Mouse (Mus musculus) MEL (cell line): ENCODE results near the gene H2-Eb1. TPM values are rescaled to one million over a fixed set of nuclear protein-coding genes. Genes with fewer than 3 reads are reported as not detected.

Experiments
- DNase-seq: peaks from one replicate; pipeline ENCODE4 v3.0.0; 2011; ENCODE audit warnings: low read depth, low spot score
- H3K27ac ChIP-seq: 2 replicates; pipeline ENCODE4 v1.5.1; 2012; ENCODE audit warnings: low read depth, mild to moderate bottlenecking, control low read depth, low read length, moderate library complexity; ENCODE audit not compliant: control insufficient read depth
- H3K27me3 ChIP-seq, 2 experiments: fragments of 150-350 bp in 1 of 2; sonication (generic) in 1 of 2; 2 replicates each; pipeline ENCODE4 v1.6.1; 2012; ENCODE audit warnings: low read length in 2 of 2, mild to moderate bottlenecking in 2 of 2, improper control_type of control experiment in 1 of 2, moderate library complexity in 1 of 2; ENCODE audit not compliant: insufficient read depth in 2 of 2, control insufficient read depth in 1 of 2
- H3K36me3 ChIP-seq, 2 experiments: 2 replicates each; pipeline ENCODE4 v1.6.1; 2012 to 2014; ENCODE audit warnings: low read length in 2 of 2, improper control_type of control experiment in 1 of 2, inconsistent platforms in 1 of 2, mild to moderate bottlenecking in 1 of 2; ENCODE audit not compliant: insufficient read depth in 2 of 2, control insufficient read depth in 1 of 2
- H3K4me1 ChIP-seq, 2 experiments: fragments of 150-350 bp in 1 of 2; sonication (generic) in 1 of 2; 2 replicates each; pipeline ENCODE4 v1.6.1; 2012; ENCODE audit warnings: low read length in 2 of 2, improper control_type of control experiment in 1 of 2, mild to moderate bottlenecking in 1 of 2; ENCODE audit not compliant: insufficient read depth in 2 of 2, control insufficient read depth in 1 of 2
- H3K4me3 ChIP-seq, 2 experiments: fragments of 150-350 bp in 1 of 2; sonication (generic) in 1 of 2; 2 replicates each; pipeline ENCODE4 v1.5.1; 2012; ENCODE audit warnings: low read depth in 2 of 2, low read length in 2 of 2, mild to moderate bottlenecking in 2 of 2, moderate library complexity in 2 of 2, control low read depth in 1 of 2, improper control_type of control experiment in 1 of 2; ENCODE audit not compliant: control insufficient read depth in 1 of 2, insufficient read depth in 1 of 2
- H3K79me2 ChIP-seq: 2 replicates; pipeline ENCODE4 v1.6.1; 2012; ENCODE audit warnings: mild to moderate bottlenecking, low read length, moderate library complexity; ENCODE audit not compliant: control insufficient read depth, poor library complexity, insufficient read depth
- H3K9ac ChIP-seq: 2 replicates; pipeline ENCODE4 v1.6.1; 2012; ENCODE audit warnings: low read depth, mild to moderate bottlenecking, control low read depth, low read length, moderate library complexity; ENCODE audit not compliant: control insufficient read depth, poor library complexity, severe bottlenecking
- H3K9me3 ChIP-seq: fragments of 150-350 bp; sonication (generic); replicated peaks from 2 replicates; pipeline ENCODE4 v1.6.1; 2012; ENCODE audit warnings: mild to moderate bottlenecking, low read length, improper control_type of control experiment, moderate library complexity; ENCODE audit not compliant: insufficient read depth
- CHD1 ChIP-seq: IDR thresholded peaks from 2 replicates; pipeline ENCODE4 v1.6.1; 2012; ENCODE audit warnings: low read depth, mild to moderate bottlenecking, inconsistent platforms, low read length, improper control_type of control experiment
- CHD2 ChIP-seq: IDR thresholded peaks from 2 replicates; pipeline ENCODE4 v1.6.1; 2011; ENCODE audit warnings: low read length, improper control_type of control experiment
- E2F4 ChIP-seq: IDR thresholded peaks from 2 replicates; pipeline ENCODE4 v1.6.1; 2011; ENCODE audit warnings: low read depth, low read length, improper control_type of control experiment, borderline replicate concordance
- ELF1 ChIP-seq: IDR thresholded peaks from 2 replicates; pipeline ENCODE4 v1.6.1; 2014; ENCODE audit warnings: low read depth, mild to moderate bottlenecking, inconsistent platforms, low read length, improper control_type of control experiment, moderate library complexity
- EP300 ChIP-seq, 2 experiments: IDR thresholded peaks; 2 replicates each; pipeline ENCODE4 v1.6.1; 2011; ENCODE audit warnings: improper control_type of control experiment in 2 of 2, low read length in 2 of 2, low read depth in 1 of 2, mild to moderate bottlenecking in 1 of 2
- ETS1 ChIP-seq: IDR thresholded peaks from 2 replicates; pipeline ENCODE4 v1.6.1; 2012; ENCODE audit warnings: low read depth, mild to moderate bottlenecking, inconsistent platforms, low read length, improper control_type of control experiment, moderate library complexity
- GABPA ChIP-seq: IDR thresholded peaks from 2 replicates; pipeline ENCODE4 v1.6.1; 2012; ENCODE audit warnings: low read depth, mild to moderate bottlenecking, inconsistent platforms, low read length, improper control_type of control experiment, moderate library complexity
- HCFC1 ChIP-seq: IDR thresholded peaks from 2 replicates; pipeline ENCODE4 v1.6.1; 2012; ENCODE audit warnings: low read depth, mild to moderate bottlenecking, inconsistent platforms, low read length, improper control_type of control experiment, moderate library complexity
- KAT2A ChIP-seq: conservative IDR thresholded peaks from 2 replicates; pipeline ENCODE4 v1.6.1; 2012; ENCODE audit warnings: low read depth, low read length, improper control_type of control experiment, inconsistent platforms
- MAFK ChIP-seq: IDR thresholded peaks from 2 replicates; pipeline ENCODE4 v1.6.1; 2011; ENCODE audit warnings: low read depth, mild to moderate bottlenecking, low read length, improper control_type of control experiment, borderline replicate concordance
- MAX ChIP-seq: IDR thresholded peaks from 2 replicates; pipeline ENCODE4 v1.6.1; 2011; ENCODE audit warnings: low read length, improper control_type of control experiment
- MAZ ChIP-seq: IDR thresholded peaks from 2 replicates; pipeline ENCODE4 v1.6.1; 2012; ENCODE audit warnings: low read depth, mild to moderate bottlenecking, inconsistent platforms, low read length, improper control_type of control experiment
- MEF2A ChIP-seq: IDR thresholded peaks from 2 replicates; pipeline ENCODE4 v1.6.1; 2014; ENCODE audit warnings: low read depth, mild to moderate bottlenecking, inconsistent platforms, low read length, improper control_type of control experiment; ENCODE audit not compliant: poor library complexity, insufficient replicate concordance, severe bottlenecking; ENCODE audit errors: extremely low read depth
- MXI1 ChIP-seq: IDR thresholded peaks from 2 replicates; pipeline ENCODE4 v1.6.1; 2011; ENCODE audit warnings: mild to moderate bottlenecking, low read depth, low read length, improper control_type of control experiment
- MYC ChIP-seq: IDR thresholded peaks from 2 replicates; pipeline ENCODE4 v1.6.1; 2011; ENCODE audit warnings: low read depth, mild to moderate bottlenecking, low read length, improper control_type of control experiment, moderate library complexity
- POLR2A ChIP-seq, 2 experiments: IDR thresholded peaks; 2 replicates each; pipeline ENCODE4 v1.6.1; 2011 to 2012; ENCODE audit warnings: low read length in 2 of 2, mild to moderate bottlenecking in 2 of 2, control low read depth in 1 of 2, improper control_type of control experiment in 1 of 2, low read depth in 1 of 2, moderate library complexity in 1 of 2; ENCODE audit not compliant: control insufficient read depth in 1 of 2, insufficient read depth in 1 of 2, poor library complexity in 1 of 2
- RAD21 ChIP-seq: IDR thresholded peaks from 2 replicates; pipeline ENCODE4 v1.6.1; 2011; ENCODE audit warnings: mild to moderate bottlenecking, low read depth, low read length, improper control_type of control experiment
- RCOR1 ChIP-seq: IDR thresholded peaks from 2 replicates; pipeline ENCODE4 v1.6.1; 2012; ENCODE audit warnings: low read depth, mild to moderate bottlenecking, inconsistent platforms, low read length, improper control_type of control experiment
- SIN3A ChIP-seq: IDR thresholded peaks from 2 replicates; pipeline ENCODE4 v1.6.1; 2012; ENCODE audit warnings: low read length, improper control_type of control experiment, inconsistent platforms
- TCF12 ChIP-seq: IDR thresholded peaks from 2 replicates; pipeline ENCODE4 v1.6.1; 2014; ENCODE audit warnings: low read depth, mild to moderate bottlenecking, inconsistent platforms, low read length, improper control_type of control experiment, moderate library complexity
- UBTF ChIP-seq: IDR thresholded peaks from 2 replicates; pipeline ENCODE4 v1.6.1; 2012; ENCODE audit warnings: low read depth, mild to moderate bottlenecking, inconsistent platforms, low read length, improper control_type of control experiment, moderate library complexity, borderline replicate concordance; ENCODE audit not compliant: insufficient read depth
- USF1 ChIP-seq: IDR thresholded peaks from 2 replicates; pipeline ENCODE4 v1.6.1; 2014; ENCODE audit warnings: low read depth, mild to moderate bottlenecking, inconsistent platforms, low read length, improper control_type of control experiment, moderate library complexity
- ZC3H11A ChIP-seq: IDR thresholded peaks from 2 replicates; pipeline ENCODE4 v1.6.1; 2012; ENCODE audit warnings: low read depth, mild to moderate bottlenecking, inconsistent platforms, low read length, improper control_type of control experiment
- ZKSCAN1 ChIP-seq: IDR thresholded peaks from 2 replicates; pipeline ENCODE4 v1.6.1; 2012; ENCODE audit warnings: low read depth, mild to moderate bottlenecking, inconsistent platforms, low read length, improper control_type of control experiment, moderate library complexity
- polyA plus RNA-seq, 2 experiments: library from polyadenylated mRNA; stranded (reverse) in 1 of 2; unstranded in 1 of 2; fragments of >175 nt in 1 of 2; fragments of >200 nt in 1 of 2; gene quantifications; 2 replicates each; pipeline versions ENCODE4 v1.2.1 to v1.2.4; 2012; ENCODE audit warnings: low replicate concordance in 2 of 2, low read depth in 1 of 2; ENCODE audit not compliant: insufficient read length in 2 of 2, insufficient read depth in 1 of 2, missing spikeins in 1 of 2
- total RNA-seq: library from RNA; depleted of rRNA; stranded (reverse); fragments of 300-350 nt; gene quantifications from 2 replicates; pipeline ENCODE4 v1.2.3, GENCODE M21; 2012

The H2-Eb1 gene
- total and polyA plus RNA-seq, 3 experiments: 0.07 to 0.15 TPM; not detected in 1

- TF ChIP-seq ZKSCAN1: no peak
- TF ChIP-seq USF1: no peak
- no peak for TF ChIP-seq SIN3A
- TF ChIP-seq GABPA: no peak
- TF ChIP-seq MEF2A: no peak
- TF ChIP-seq UBTF: no peak
- TF ChIP-seq ETS1: no peak
- TF ChIP-seq MYC: no peak
- no peak for TF ChIP-seq CHD2
- TF ChIP-seq KAT2A: no peak
- no peak for TF ChIP-seq RAD21
- TF ChIP-seq MAFK: no peak
- no peak overlapping the region for H3K9ac ChIP-seq
- H3K36me3 ChIP-seq: no peaks in the 10 kb centered on the region
- no peaks in the 10 kb centered on the region for H3K79me2 ChIP-seq
- no peak overlapping the region for H3K4me3 ChIP-seq
- H3K9me3 ChIP-seq: no peaks in the 10 kb centered on the region
- no peak for DNase-seq
- H3K27me3 ChIP-seq: no peaks in the 10 kb centered on the region
- no peaks in the 10 kb centered on the region for H3K4me1 ChIP-seq
- H3K27ac ChIP-seq: no peak overlapping the region
Observed at GRCm38 (mm10) chr17:34268748-34269147, 36.9 kb upstream of the H2-Eb1 start.

- H3K4me1 ChIP-seq: no peaks in the 10 kb centered on the region
Observed at GRCm38 (mm10) chr17:34269817-34270216, 35.9 kb upstream of the H2-Eb1 start.

GRCm38 (mm10) chr17:34270230-34270629 lies 35.4 kb upstream of the H2-Eb1 start:
- H3K27ac ChIP-seq: no peak overlapping the region
- no peak overlapping the region for H3K4me3 ChIP-seq
- no peak for TF ChIP-seq MAZ
- TF ChIP-seq E2F4: no peak
- no peak for TF ChIP-seq USF1
- no peak for TF ChIP-seq ELF1
- no peak for TF ChIP-seq POLR2A (IDR thresholded peaks at IDR 0.05; ENCODE audit: control insufficient read depth in 1 of 2, insufficient read depth in 1 of 2, low read depth in 1 of 2, low read length in 2 of 2, poor library complexity in 1 of 2)
- TF ChIP-seq CHD1: no peak
- TF ChIP-seq ZC3H11A: no peak
- TF ChIP-seq TCF12: no peak
- no peak for TF ChIP-seq MYC
- no peak for TF ChIP-seq HCFC1
- no peak for TF ChIP-seq MAFK
- H3K9ac ChIP-seq: no peak overlapping the region
- no peaks in the 10 kb centered on the region for H3K27me3 ChIP-seq
- no peaks in the 10 kb centered on the region for H3K79me2 ChIP-seq
- no peaks in the 10 kb centered on the region for H3K9me3 ChIP-seq
- H3K4me1 ChIP-seq: no peaks in the 10 kb centered on the region
- no peak for DNase-seq
- no peaks in the 10 kb centered on the region for H3K36me3 ChIP-seq

More at GRCm38 (mm10) chr17:34269817-34270216, 35.9 kb upstream of the H2-Eb1 start:
- DNase-seq: no peak
- Histone ChIP-seq H3K36me3 (no peaks in the 10 kb centered on the region), H3K9ac (no peak overlapping the region), H3K27me3 (no peaks in the 10 kb centered on the region), H3K79me2 (no peaks in the 10 kb centered on the region), H3K27ac (no peak overlapping the region), H3K4me3 (no peak overlapping the region), H3K9me3 (no peaks in the 10 kb centered on the region)
- TF ChIP-seq MAZ (no peak), EP300 (IDR thresholded peaks at IDR 0.05; ENCODE audit: low read depth in 1 of 2, low read length in 2 of 2) (no peak), MAX (no peak), MXI1 (no peak), RCOR1 (no peak)
